In the genomic region with DNA sequence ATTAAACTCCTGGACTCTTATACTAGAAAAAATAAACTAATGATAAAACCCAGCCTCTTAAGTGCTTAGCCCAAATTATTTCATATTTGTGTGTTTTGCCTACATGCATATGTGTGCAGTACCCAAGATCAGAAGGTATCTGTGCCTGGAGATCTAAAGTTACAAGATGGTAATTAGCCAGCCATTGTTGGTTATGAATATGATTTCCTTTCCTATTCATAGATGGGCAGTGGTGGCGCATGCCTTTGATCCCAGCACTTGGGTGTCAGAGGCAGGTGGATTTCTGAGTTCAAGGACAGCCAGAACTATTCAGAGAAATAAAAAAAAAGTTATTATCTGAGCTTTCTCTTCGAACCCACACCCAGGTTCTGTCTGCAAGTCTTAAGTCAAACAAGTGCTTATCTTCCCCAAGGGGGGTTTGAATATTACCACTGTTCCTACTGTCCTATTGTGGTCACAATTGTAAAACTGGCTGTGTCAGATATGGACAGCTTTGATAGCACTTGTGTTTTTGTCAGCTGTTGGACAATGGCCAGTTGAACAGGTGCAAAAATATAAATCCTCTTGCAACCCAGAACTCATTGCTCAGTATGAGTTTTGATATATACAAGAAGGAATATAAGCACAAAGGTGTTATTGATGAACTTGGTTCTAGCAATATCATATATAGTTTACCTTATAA, we compare ENCODE assay signal across 28 mouse cellular contexts. TPM values are rescaled to one million over a fixed set of nuclear protein-coding genes. Genes with fewer than 3 reads are reported as not detected.
DNase-seq lines count a peak whose midpoint lies in the region; ATAC-seq and TF ChIP-seq lines count a peak whose summit lies in the region.
"Had no signal": no experiment of that assay in that cellular context is flagged by ENCODE, and none has a peak within 500 bp of the region (broad histone marks: within the 10 kb centered on the region; RNA-seq: fewer than 3 reads in every experiment).

No protein-coding gene starts in this region.

- H3K4me2 ChIP-seq in embryonic facial prominence, embryonic 14.5 days (ENCODE audit: low read depth, low read length) = no peak overlapping the region
- no peak overlapping the region for H3K4me2 ChIP-seq in liver, postnatal 0 days (ENCODE audit: low read depth, low read length)
- H3K4me2 ChIP-seq in forebrain, embryonic 11.5 days (ENCODE audit: low read depth, low read length, severe bottlenecking) = no peak overlapping the region
- H3K4me2 ChIP-seq: embryonic facial prominence, embryonic 15.5 days; heart, embryonic 13.5 days; hindbrain, embryonic 12.5 days; limb, embryonic 12.5 days; stomach, embryonic 15.5 days had no signal

- no peaks in the 10 kb centered on the region for H3K9me3 ChIP-seq in embryonic facial prominence, embryonic 14.5 days (ENCODE audit: control insufficient read depth, low read length)
- H3K9me3 ChIP-seq in embryonic facial prominence, embryonic 10.5 days = no peaks in the 10 kb centered on the region
- no peaks in the 10 kb centered on the region for H3K9me3 ChIP-seq in G1E (replicated peaks)
- no peaks in the 10 kb centered on the region for H3K9me3 ChIP-seq in liver, postnatal 0 days (ENCODE audit: low read length)
- H3K9me3 ChIP-seq in forebrain, embryonic 11.5 days (ENCODE audit: control insufficient read depth, low read length) = no peaks in the 10 kb centered on the region
- H3K9me3 ChIP-seq: embryonic facial prominence, embryonic 15.5 days; heart, embryonic 13.5 days; hindbrain, embryonic 12.5 days; limb, embryonic 12.5 days; megakaryocyte, embryonic 14.5 days; stomach, embryonic 15.5 days had no signal

- no peaks in the 10 kb centered on the region for H3K27me3 ChIP-seq in embryonic facial prominence, embryonic 14.5 days (replicated peaks; ENCODE audit: control insufficient read depth, insufficient read depth, low read length)
- no peaks in the 10 kb centered on the region for H3K27me3 ChIP-seq in embryonic facial prominence, embryonic 10.5 days (replicated peaks; ENCODE audit: low read depth, poor library complexity, severe bottlenecking)
- H3K27me3 ChIP-seq in G1E (ENCODE audit: insufficient read depth, low read length) = no peaks in the 10 kb centered on the region
- no peaks in the 10 kb centered on the region for H3K27me3 ChIP-seq in liver, postnatal 0 days (ENCODE audit: insufficient read depth, low read length)
- H3K27me3 ChIP-seq in forebrain, embryonic 11.5 days (ENCODE audit: control insufficient read depth, insufficient read depth, low read length) = no peaks in the 10 kb centered on the region
- H3K27me3 ChIP-seq: embryonic facial prominence, embryonic 15.5 days; heart, embryonic 13.5 days; hindbrain, embryonic 12.5 days; limb, embryonic 12.5 days; megakaryocyte, embryonic 14.5 days; stomach, embryonic 15.5 days had no signal

- H3K9ac ChIP-seq in embryonic facial prominence, embryonic 14.5 days (ENCODE audit: low read depth, low read length) = no peak overlapping the region
- no peak overlapping the region for H3K9ac ChIP-seq in liver, postnatal 0 days (replicated peaks)
- no peak overlapping the region for H3K9ac ChIP-seq in forebrain, embryonic 11.5 days (ENCODE audit: low read length)
- H3K9ac ChIP-seq: embryonic facial prominence, embryonic 15.5 days; heart, embryonic 13.5 days; hindbrain, embryonic 12.5 days; limb, embryonic 12.5 days; stomach, embryonic 15.5 days had no signal

- WGBS in embryonic facial prominence, embryonic 14.5 days = 95% methylated on average over 2 of the region's 2 CpGs
- 92% methylated on average over 2 of the region's 2 CpGs for WGBS in embryonic facial prominence, embryonic 10.5 days
- WGBS in liver, postnatal 0 days (ENCODE audit: insufficient replicate concordance) = 65% methylated on average over 2 of the region's 2 CpGs
- 97% methylated on average over 2 of the region's 2 CpGs for WGBS in forebrain, embryonic 11.5 days

- no peak overlapping the region for H3K27ac ChIP-seq in embryonic facial prominence, embryonic 14.5 days (replicated peaks; ENCODE audit: low read depth, low read length)
- no peak overlapping the region for H3K27ac ChIP-seq in embryonic facial prominence, embryonic 10.5 days (replicated peaks)
- H3K27ac ChIP-seq in liver, postnatal 0 days (ENCODE audit: low read depth) = no peak overlapping the region
- H3K27ac ChIP-seq in forebrain, embryonic 11.5 days (ENCODE audit: low read depth, low read length) = no peak overlapping the region
- H3K27ac ChIP-seq: embryonic facial prominence, embryonic 15.5 days; heart, adult 2 months; heart, embryonic 13.5 days; hindbrain, embryonic 12.5 days; layer of hippocampus, adult 2 months; limb, embryonic 12.5 days; stomach, embryonic 15.5 days had no signal

- TF ChIP-seq CTCF in G1E (IDR thresholded peaks at IDR 0.05; ENCODE audit: low read depth, low read length) = no peak
- no peak for TF ChIP-seq CTCF in liver, postnatal 0 days (IDR thresholded peaks at IDR 0.05; ENCODE audit: low read depth)

- DNase-seq in embryonic facial prominence, embryonic 14.5 days (ENCODE audit: low spot score) = peak; percentile 7
- DNase-seq in embryonic facial prominence, embryonic 10.5 days (ENCODE audit: low spot score) = no peak
- DNase-seq in G1E (ENCODE audit: low spot score) = no peak
- peak; percentile 57 for DNase-seq in c-Kit-positive CD71-positive TER-119-negative erythroid progenitor cells, embryonic 14.5 days (ENCODE audit: low read depth)
- no peak for DNase-seq in liver, postnatal 0 days
- DNase-seq in spleen, postnatal 14 days (ENCODE audit: low spot score in 2 of 2) = no peak
- no peak for DNase-seq in thymus, postnatal 25 days
- no peak for DNase-seq in forebrain, embryonic 11.5 days (ENCODE audit: low spot score)
- DNase-seq: adrenal gland, postnatal 36 days; embryo, embryonic 11 days; gastrocnemius, postnatal 14 days; heart, adult 2 months; heart, postnatal 14 days; kidney, adult 18-20 months; kidney, postnatal 14 days; lung, adult 2 months; right cerebral cortex, postnatal 4 days; thymus, postnatal 4 days had no signal

- ATAC-seq in embryonic facial prominence, embryonic 14.5 days (ENCODE audit: low read depth) = no peak
- ATAC-seq in G1E (ENCODE audit: extremely low read depth, insufficient number of reproducible peaks, low FRiP score, poor library complexity, severe bottlenecking) = peak; percentile 35; the same call in 1 of the 2 replicates
- ATAC-seq in liver, postnatal 0 days = peak; percentile 29; the same call in 1 of the 2 replicates
- no peak for ATAC-seq in forebrain, embryonic 11.5 days (replicated peaks; ENCODE audit: low FRiP score)
- ATAC-seq: CD4-positive, CD25-positive, alpha-beta regulatory T cell, adult 4 months; forebrain, embryonic 16.5 days; midbrain, embryonic 16.5 days had no signal

- peaks cover 15% of the 10 kb centered on the region for H3K4me1 ChIP-seq in embryonic facial prominence, embryonic 14.5 days (ENCODE audit: control insufficient read depth, insufficient read depth, low read length)
- H3K4me1 ChIP-seq in embryonic facial prominence, embryonic 10.5 days = peaks cover 23% of the 10 kb centered on the region
- H3K4me1 ChIP-seq in G1E (ENCODE audit: insufficient read depth, low read depth, low read length) = peaks cover 41% of the 10 kb centered on the region
- H3K4me1 ChIP-seq in liver, postnatal 0 days (ENCODE audit: insufficient read depth) = peaks cover 12% of the 10 kb centered on the region
- H3K4me1 ChIP-seq in forebrain, embryonic 11.5 days (replicated peaks; ENCODE audit: control insufficient read depth, insufficient read depth, low read length) = peaks cover 10% of the 10 kb centered on the region; the same call in 1 of the 2 replicates

- no peak overlapping the region for H3K4me3 ChIP-seq in embryonic facial prominence, embryonic 14.5 days (ENCODE audit: low read depth, low read length)
- no peak overlapping the region for H3K4me3 ChIP-seq in embryonic facial prominence, embryonic 10.5 days
- H3K4me3 ChIP-seq in G1E (ENCODE audit: low read depth, low read length) = no peak overlapping the region
- no peak overlapping the region for H3K4me3 ChIP-seq in liver, postnatal 0 days (ENCODE audit: low read depth, low read length)
- H3K4me3 ChIP-seq in forebrain, embryonic 11.5 days (ENCODE audit: low read depth, low read length) = no peak overlapping the region
- H3K4me3 ChIP-seq: embryonic facial prominence, embryonic 15.5 days; heart, adult 2 months; heart, embryonic 13.5 days; hindbrain, embryonic 12.5 days; layer of hippocampus, adult 2 months; limb, embryonic 12.5 days; megakaryocyte, embryonic 14.5 days; stomach, embryonic 15.5 days had no signal

- no peak; the same call in 1 of the 2 replicates for TF ChIP-seq EP300 in liver, postnatal 0 days (IDR thresholded peaks at IDR 0.05; ENCODE audit: low read depth)

- H3K36me3 ChIP-seq in embryonic facial prominence, embryonic 14.5 days (ENCODE audit: control insufficient read depth, insufficient read depth, low read length) = peaks cover 87% of the 10 kb centered on the region
- peaks cover 99% of the 10 kb centered on the region for H3K36me3 ChIP-seq in embryonic facial prominence, embryonic 10.5 days (replicated peaks)
- peaks cover 77% of the 10 kb centered on the region for H3K36me3 ChIP-seq in G1E (replicated peaks)
- peaks cover 72% of the 10 kb centered on the region for H3K36me3 ChIP-seq in liver, postnatal 0 days (replicated peaks; ENCODE audit: insufficient read depth, low read length)
- H3K36me3 ChIP-seq in forebrain, embryonic 11.5 days (ENCODE audit: control insufficient read depth, insufficient read depth, low read length) = peaks cover 45% of the 10 kb centered on the region

RNA-seq across cellular contexts. Expression of gene 4931406C07Rik, which starts 5.9 kb away (rescaled TPM):
- 9.5 and 10.1 TPM in 2 replicates for polyA plus RNA-seq in embryonic facial prominence, embryonic 14.5 days (2014; fragmentation: Nextera tagmentation; extraction: Ambion mirVana)
- 5.4 and 6.8 TPM in 2 replicates for polyA plus RNA-seq in embryonic facial prominence, embryonic 10.5 days (2016; fragmentation: Nextera tagmentation; extraction: Ambion mirVana)
- total RNA-seq in G1E (2014; fragmentation: Nextera tagmentation) = 26.9 and 28.0 TPM in 2 replicates
- total RNA-seq in G1E (2017) = 10.0 and 12.8 TPM in 2 replicates
- polyA plus RNA-seq in G1E (2012) = 1.6 and 1.8 TPM in 2 replicates
- polyA plus RNA-seq in liver, postnatal 0 days (2015; fragmentation: Nextera tagmentation; extraction: Ambion mirVana) = 26.4 and 27.6 TPM in 2 replicates
- 5.2 and 6.3 TPM in 2 replicates for polyA plus RNA-seq in forebrain, embryonic 11.5 days (2014; fragmentation: Nextera tagmentation; extraction: Ambion mirVana)

RNA-seq across cellular contexts. Expression of gene Taf1d, which starts 6.2 kb away (rescaled TPM):
- 66.5 and 69.2 TPM in 2 replicates for polyA plus RNA-seq in embryonic facial prominence, embryonic 14.5 days (2014; fragmentation: Nextera tagmentation; extraction: Ambion mirVana)
- polyA plus RNA-seq in embryonic facial prominence, embryonic 10.5 days (2016; fragmentation: Nextera tagmentation; extraction: Ambion mirVana) = 96.7 and 101 TPM in 2 replicates
- total RNA-seq in G1E (2014; fragmentation: Nextera tagmentation) = 250 and 268 TPM in 2 replicates
- total RNA-seq in G1E (2017) = 657 and 752 TPM in 2 replicates
- polyA plus RNA-seq in G1E (2012) = 12.9 and 17.9 TPM in 2 replicates
- polyA plus RNA-seq in liver, postnatal 0 days (2015; fragmentation: Nextera tagmentation; extraction: Ambion mirVana) = 30.5 and 31.1 TPM in 2 replicates
- 68.6 and 78.4 TPM in 2 replicates for polyA plus RNA-seq in forebrain, embryonic 11.5 days (2014; fragmentation: Nextera tagmentation; extraction: Ambion mirVana)

RNA-seq across cellular contexts. Expression of gene Med17, which starts 32.5 kb away (rescaled TPM):
- polyA plus RNA-seq in embryonic facial prominence, embryonic 14.5 days (2014; fragmentation: Nextera tagmentation; extraction: Ambion mirVana) = 30.1 and 35.5 TPM in 2 replicates
- polyA plus RNA-seq in embryonic facial prominence, embryonic 10.5 days (2016; fragmentation: Nextera tagmentation; extraction: Ambion mirVana) = 37.2 and 42.1 TPM in 2 replicates
- total RNA-seq in G1E (2014; fragmentation: Nextera tagmentation) (28.9 and 38.2 TPM in 2 replicates), G1E (2017) (56.3 and 59.6 TPM in 2 replicates)
- 15.7 and 17.0 TPM in 2 replicates for polyA plus RNA-seq in G1E (2012)
- polyA plus RNA-seq in liver, postnatal 0 days (2015; fragmentation: Nextera tagmentation; extraction: Ambion mirVana) = 12.3 and 13.6 TPM in 2 replicates
- polyA plus RNA-seq in forebrain, embryonic 11.5 days (2014; fragmentation: Nextera tagmentation; extraction: Ambion mirVana) = 47.7 and 51.1 TPM in 2 replicates

RNA-seq across cellular contexts. Expression of gene Cep295, which starts 45.4 kb away (rescaled TPM):
- polyA plus RNA-seq in embryonic facial prominence, embryonic 14.5 days (2014; fragmentation: Nextera tagmentation; extraction: Ambion mirVana) = 14.1 and 14.9 TPM in 2 replicates
- polyA plus RNA-seq in embryonic facial prominence, embryonic 10.5 days (2016; fragmentation: Nextera tagmentation; extraction: Ambion mirVana) = 22.7 and 25.6 TPM in 2 replicates
- total RNA-seq in G1E (2014; fragmentation: Nextera tagmentation) = 158 and 168 TPM in 2 replicates
- total RNA-seq in G1E (2017) = 76.0 and 79.0 TPM in 2 replicates
- polyA plus RNA-seq in G1E (2012) = 4.4 and 5.8 TPM in 2 replicates
- polyA plus RNA-seq in liver, postnatal 0 days (2015; fragmentation: Nextera tagmentation; extraction: Ambion mirVana) = 4.5 and 4.8 TPM in 2 replicates
- 28.3 and 28.4 TPM in 2 replicates for polyA plus RNA-seq in forebrain, embryonic 11.5 days (2014; fragmentation: Nextera tagmentation; extraction: Ambion mirVana)

Comparison
In these comparisons a context has a peak if more than half of its experiments do, and no peak if none do; other contexts are left out.
1. DNase-seq: peak in embryonic facial prominence, embryonic 14.5 days (single experiment) and c-Kit-positive CD71-positive TER-119-negative erythroid progenitor cells, embryonic 14.5 days (single experiment); none in embryonic facial prominence, embryonic 10.5 days (single experiment), G1E (single experiment), liver, postnatal 0 days (single experiment), spleen, postnatal 14 days (0 of 2), thymus, postnatal 25 days (single experiment) and forebrain, embryonic 11.5 days (single experiment).
2. ATAC-seq: peak in G1E (single experiment) and liver, postnatal 0 days (single experiment); none in embryonic facial prominence, embryonic 14.5 days (single experiment) and forebrain, embryonic 11.5 days (single experiment).